10 mouse cellular contexts compared by ENCODE assay signal in genomic region chr5:77275950-77276349, GRCm38 (mm10). TPM values are rescaled to one million over a fixed set of nuclear protein-coding genes. Genes with fewer than 3 reads are reported as not detected.
DNase-seq lines count a peak whose midpoint lies in the region; ATAC-seq and TF ChIP-seq lines count a peak whose summit lies in the region.
"Had no signal": no experiment of that assay in that cellular context is flagged by ENCODE, and none has a peak within 500 bp of the region (broad histone marks: within the 10 kb centered on the region; RNA-seq: fewer than 3 reads in every experiment).

No protein-coding gene starts in this region.

- H3K4me1 ChIP-seq in limb, embryonic 11.5 days (ENCODE audit: control insufficient read depth, insufficient read depth, low read length): no peaks in the 10 kb centered on the region
- H3K4me1 ChIP-seq: midbrain, embryonic 12.5 days had no signal

- H3K27me3 ChIP-seq in limb, embryonic 11.5 days (ENCODE audit: control insufficient read depth, insufficient read depth, low read length): no peaks in the 10 kb centered on the region
- H3K27me3 ChIP-seq: heart, embryonic 13.5 days; midbrain, embryonic 12.5 days had no signal

- no peaks in the 10 kb centered on the region for H3K9me3 ChIP-seq in limb, embryonic 11.5 days (ENCODE audit: control insufficient read depth, low read length)
- H3K9me3 ChIP-seq: heart, embryonic 13.5 days; midbrain, embryonic 12.5 days had no signal

- H3K9ac ChIP-seq in limb, embryonic 11.5 days (ENCODE audit: low read length): no peak overlapping the region
- H3K9ac ChIP-seq: heart, embryonic 13.5 days; midbrain, embryonic 12.5 days had no signal

- peaks cover 43% of the 10 kb centered on the region for H3K36me3 ChIP-seq in limb, embryonic 11.5 days (ENCODE audit: control insufficient read depth, insufficient read depth, low read length)

- no peak overlapping the region for H3K4me3 ChIP-seq in left cerebral cortex, adult 2 months
- H3K4me3 ChIP-seq in limb, embryonic 11.5 days (ENCODE audit: low read depth, low read length): no peak overlapping the region
- H3K4me3 ChIP-seq: heart, embryonic 13.5 days; midbrain, embryonic 12.5 days had no signal

- no peak overlapping the region for H3K4me2 ChIP-seq in limb, embryonic 11.5 days (ENCODE audit: low read depth, severe bottlenecking)
- H3K4me2 ChIP-seq: heart, embryonic 13.5 days; midbrain, embryonic 12.5 days had no signal

- TF ChIP-seq CTCF in left cerebral cortex, adult 2 months (IDR thresholded peaks at IDR 0.05): peak; percentile 65

- intact Hi-C loops in left cerebral cortex, adult 2 months (cut with DNase I): no loop called here
- intact Hi-C loops in left cerebral cortex, postnatal 14 days (cut with DNase I): no loop called here

- peak; percentile 61 for ATAC-seq in activated CD4-positive, CD25-positive, alpha-beta regulatory T cell, adult 4 months
- no peak for ATAC-seq in limb, embryonic 11.5 days (ENCODE audit: insufficient number of reproducible peaks, low FRiP score, low TSS enrichment, low read depth)

- peak; percentile 15 to 17 for DNase-seq in cerebellum, postnatal 36 days
- no peak for DNase-seq in cerebellum, adult 11 months
- DNase-seq in left cerebral cortex, adult 2 months (ENCODE audit: extremely low spot score in 1 of 2, low spot score in 2 of 2): peak in 1 of 2 experiments; percentile 18
- DNase-seq in left cerebral cortex, postnatal 14 days (ENCODE audit: low spot score in 2 of 2): no peak
- peak; percentile 75 for DNase-seq in limb, embryonic 11.5 days (ENCODE audit: low spot score)
- peak; percentile 17 to 63 for DNase-seq in spleen, postnatal 14 days (ENCODE audit: low spot score in 2 of 2)
- no peak for DNase-seq in right cerebral cortex, adult 2 months (ENCODE audit: low spot score in 2 of 2)

- no peak overlapping the region for H3K27ac ChIP-seq in left cerebral cortex, adult 2 months
- no peak overlapping the region for H3K27ac ChIP-seq in limb, embryonic 11.5 days (replicated peaks; ENCODE audit: low read depth, low read length)
- H3K27ac ChIP-seq: heart, embryonic 13.5 days; midbrain, embryonic 12.5 days had no signal

- WGBS in limb, embryonic 11.5 days: 88% methylated on average over 5 of the region's 5 CpGs

RNA-seq across cellular contexts. Expression of gene Rest, which starts 10.7 kb away (rescaled TPM):
- 1 to 10 TPM; 3.6 TPM for total RNA-seq in left cerebral cortex, adult 2 months (2021)
- 1 to 10 TPM; 4.2 TPM for total RNA-seq in left cerebral cortex, postnatal 14 days (2021)
- 10 to 100 TPM; 16.3 to 17.6 TPM for polyA plus RNA-seq in activated CD4-positive, CD25-positive, alpha-beta regulatory T cell, adult 4 months (2017; shearing (Covaris generic))
- 58.0 and 59.1 TPM in 2 replicates for polyA plus RNA-seq in limb, embryonic 11.5 days (2014; fragmentation: Nextera tagmentation; extraction: Ambion mirVana)

RNA-seq across cellular contexts. Expression of gene Noa1, which starts 33.9 kb away (rescaled TPM):
- 10 to 100 TPM; 21.6 to 27.6 TPM for total RNA-seq in left cerebral cortex, adult 2 months (2021)
- total RNA-seq in left cerebral cortex, postnatal 14 days (2021): 10 to 100 TPM; 22.8 to 24.6 TPM
- polyA plus RNA-seq in activated CD4-positive, CD25-positive, alpha-beta regulatory T cell, adult 4 months (2017; shearing (Covaris generic)): 1 to 10 TPM; 5.0 to 8.3 TPM
- 32.1 and 35.2 TPM in 2 replicates for polyA plus RNA-seq in limb, embryonic 11.5 days (2014; fragmentation: Nextera tagmentation; extraction: Ambion mirVana)

RNA-seq across cellular contexts. Expression of gene Polr2b, which starts 34.0 kb away (rescaled TPM):
- total RNA-seq in left cerebral cortex, adult 2 months (2021): 10 to 100 TPM; 43.0 to 47.6 TPM
- total RNA-seq in left cerebral cortex, postnatal 14 days (2021): 10 to 100 TPM; 46.6 to 51.7 TPM
- 10 to 100 TPM; 45.0 to 49.2 TPM for polyA plus RNA-seq in activated CD4-positive, CD25-positive, alpha-beta regulatory T cell, adult 4 months (2017; shearing (Covaris generic))
- 95.7 and 102 TPM in 2 replicates for polyA plus RNA-seq in limb, embryonic 11.5 days (2014; fragmentation: Nextera tagmentation; extraction: Ambion mirVana)

Comparison
In these comparisons a context has a peak if more than half of its experiments do, and no peak if none do; other contexts are left out.
1. DNase-seq: peak in cerebellum, postnatal 36 days (2 of 2), limb, embryonic 11.5 days (single experiment) and spleen, postnatal 14 days (2 of 2); none in cerebellum, adult 11 months (single experiment), left cerebral cortex, postnatal 14 days (0 of 2) and right cerebral cortex, adult 2 months (0 of 2).